Mouse (Mus musculus): ENCODE measurements at regions not wholly inside any gene's neighbourhood (a gene's known extent, or its start where the extent isn't known, plus 50 kb on each side); places are given as distances from the start of the nearest gene placed in this dataset.

DNA sequence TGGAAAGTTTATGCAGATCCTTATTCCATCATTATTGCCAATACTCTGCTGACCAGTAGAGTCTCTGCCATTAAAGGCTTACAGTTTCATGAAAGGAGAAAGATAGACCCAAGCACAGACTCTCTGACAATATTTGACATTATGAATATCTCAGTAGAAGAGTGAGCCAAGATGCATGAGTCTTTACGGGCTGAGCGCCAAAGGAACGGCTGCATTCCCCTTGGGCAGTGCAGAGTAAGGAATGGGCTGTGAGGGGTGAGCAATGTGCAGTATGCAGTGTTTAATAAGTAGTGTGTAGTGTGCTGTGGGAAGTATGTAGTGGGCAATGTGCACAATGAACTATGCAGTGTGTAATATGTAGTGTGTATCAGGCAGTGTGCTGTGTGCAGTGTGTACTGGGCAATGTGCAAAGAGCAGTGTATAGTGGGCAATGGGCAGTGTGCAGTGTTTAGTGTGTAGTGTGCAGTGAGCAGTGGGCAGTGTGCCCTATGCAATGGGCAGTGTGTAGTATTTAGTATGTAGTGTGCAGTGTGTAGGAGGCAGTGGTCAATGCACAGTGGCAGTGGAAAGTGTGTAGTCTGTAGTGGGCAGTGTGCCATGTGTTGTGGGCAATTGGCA, 671.8 kb downstream of the 5730522E02Rik start:
- no peak for DNase-seq (ENCODE audit: low spot score in 2 of 2)

DNA sequence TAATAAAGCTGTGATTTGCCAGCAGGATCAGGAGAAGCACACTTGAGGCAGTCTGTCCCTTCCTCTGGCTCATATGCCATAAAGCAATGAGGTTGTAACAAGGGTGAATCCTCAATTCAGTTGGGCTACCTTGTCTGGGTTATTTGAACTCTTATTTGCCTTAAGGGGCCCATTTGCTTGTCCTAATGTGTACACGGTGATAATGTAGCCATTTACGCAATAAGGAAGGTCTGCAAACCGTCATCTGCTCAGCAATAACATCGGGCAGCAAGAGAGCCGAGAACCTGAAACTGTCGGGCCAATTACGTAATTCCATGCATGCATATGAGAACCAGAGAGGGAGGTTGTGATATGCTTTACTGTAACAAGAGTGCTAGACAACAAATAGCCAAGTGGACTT, 674.5 kb downstream of the 5730522E02Rik start:
- no peak for DNase-seq (ENCODE audit: low spot score in 2 of 2)

DNA sequence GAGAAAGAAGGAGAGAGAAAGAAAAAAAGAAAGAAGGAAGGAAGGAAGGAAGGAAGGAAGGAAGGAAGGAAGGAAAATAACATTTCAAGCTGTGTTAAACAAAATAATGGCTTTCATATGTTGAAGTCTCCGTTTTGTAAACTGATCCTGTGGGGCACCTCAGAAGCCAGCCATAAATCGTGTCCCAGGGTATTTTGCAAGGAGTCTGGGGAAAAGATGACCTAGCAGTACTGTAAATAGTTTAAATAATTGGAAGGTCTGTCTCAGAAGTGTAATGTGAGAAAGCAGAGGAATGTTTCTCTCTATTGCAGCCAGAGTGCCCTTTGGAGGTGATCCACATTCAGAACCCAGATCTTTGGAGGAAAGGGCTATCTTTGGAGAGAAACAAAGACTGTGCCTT, 677.5 kb downstream of the 5730522E02Rik start:
- no peak for DNase-seq (ENCODE audit: low spot score in 2 of 2)

DNA sequence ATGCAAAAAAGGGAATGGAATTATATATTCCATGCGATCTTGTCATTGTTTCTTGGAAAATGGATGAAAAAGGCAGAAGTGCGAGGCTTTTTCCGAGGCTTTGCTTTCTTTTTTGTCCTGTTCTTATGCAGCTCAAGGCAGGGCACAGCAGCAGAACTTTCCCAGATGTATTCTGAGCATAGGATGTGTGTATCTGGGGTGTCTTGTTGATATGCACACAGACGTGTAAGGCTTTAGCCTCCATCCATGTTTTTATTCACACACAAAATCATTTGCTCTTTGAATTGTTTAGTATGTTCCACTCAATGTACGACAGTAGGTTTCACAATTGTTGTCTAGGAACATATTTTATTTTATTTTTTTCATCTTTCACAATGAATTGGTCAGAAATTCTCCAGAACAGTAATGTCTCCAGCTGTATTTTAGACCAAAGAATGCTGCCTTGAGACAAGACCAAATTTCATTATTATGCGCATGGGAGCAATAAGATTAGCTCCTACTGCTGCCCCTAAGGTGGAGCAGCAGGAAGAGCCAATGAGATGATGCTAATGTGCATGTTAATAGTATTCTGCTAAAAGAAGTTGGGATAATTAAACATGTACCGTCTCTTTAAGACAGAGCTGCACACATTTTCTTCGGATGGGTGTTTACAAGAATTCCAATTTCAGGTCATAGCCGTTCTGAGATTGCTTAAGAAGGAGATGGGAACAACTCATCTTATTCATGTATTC, 678.7 kb downstream of the 5730522E02Rik start:
- no peak for DNase-seq (ENCODE audit: low spot score in 2 of 2)

DNA sequence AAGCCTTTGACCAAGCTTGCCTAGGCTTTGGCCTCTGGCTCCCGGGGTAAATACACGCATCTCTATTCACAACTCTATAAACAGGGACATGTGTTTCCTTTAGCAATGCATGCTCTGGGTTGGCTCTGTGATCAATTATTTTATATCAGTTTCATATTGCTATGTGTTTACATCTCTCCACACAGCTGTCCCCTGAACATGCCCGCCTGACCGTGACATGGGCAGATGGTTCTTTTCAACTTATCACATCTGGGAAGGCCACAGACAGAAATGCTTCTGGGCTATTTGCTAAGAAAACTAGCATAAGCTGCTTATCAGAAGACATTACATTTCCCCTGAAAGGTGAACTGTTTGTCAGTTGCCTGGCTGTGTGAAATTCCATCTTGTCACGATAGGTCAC, 682.5 kb downstream of the 5730522E02Rik start:
- DNase-seq (ENCODE audit: low spot score in 2 of 2): no peak

DNA sequence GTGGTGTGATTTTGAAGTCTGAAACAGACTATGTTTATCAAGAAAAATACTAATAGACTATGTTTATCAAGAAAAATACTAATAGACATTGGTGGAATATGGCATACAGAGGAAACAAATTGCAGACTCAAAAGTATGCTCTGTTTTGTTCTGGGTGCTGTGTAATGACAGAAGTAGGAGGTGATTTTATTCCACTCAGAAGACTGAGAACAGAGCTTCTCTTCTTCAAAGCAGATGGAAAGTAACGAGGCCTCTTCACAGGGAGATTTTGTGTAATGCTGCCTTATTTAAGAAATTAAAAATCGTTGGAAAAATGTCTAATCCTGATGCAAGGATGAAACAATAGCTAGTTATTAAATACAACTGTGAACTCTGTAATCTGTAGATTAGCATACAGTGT, 691.7 kb downstream of the 5730522E02Rik start:
- no peak for DNase-seq (ENCODE audit: low spot score in 2 of 2)

DNA sequence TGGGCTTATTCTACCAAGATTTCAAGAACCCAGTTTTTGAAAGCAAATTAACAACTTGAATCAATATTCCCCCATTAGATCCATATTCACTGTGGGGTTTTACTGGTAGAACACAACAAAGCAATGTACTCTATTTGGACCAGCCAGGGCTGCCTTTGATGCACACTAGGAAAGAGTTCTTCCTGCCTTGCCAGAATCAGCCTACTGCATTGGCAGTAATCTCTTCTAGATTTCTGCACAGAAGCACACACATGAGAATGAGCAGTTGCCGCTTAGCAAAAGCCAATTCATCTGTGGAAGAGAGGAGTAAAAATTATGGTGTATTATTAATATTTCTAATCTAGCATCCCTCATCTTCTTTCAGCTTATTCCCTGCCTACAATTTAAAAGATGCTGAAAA, 692.4 kb downstream of the 5730522E02Rik start:
- DNase-seq (ENCODE audit: low spot score in 2 of 2): no peak

DNA sequence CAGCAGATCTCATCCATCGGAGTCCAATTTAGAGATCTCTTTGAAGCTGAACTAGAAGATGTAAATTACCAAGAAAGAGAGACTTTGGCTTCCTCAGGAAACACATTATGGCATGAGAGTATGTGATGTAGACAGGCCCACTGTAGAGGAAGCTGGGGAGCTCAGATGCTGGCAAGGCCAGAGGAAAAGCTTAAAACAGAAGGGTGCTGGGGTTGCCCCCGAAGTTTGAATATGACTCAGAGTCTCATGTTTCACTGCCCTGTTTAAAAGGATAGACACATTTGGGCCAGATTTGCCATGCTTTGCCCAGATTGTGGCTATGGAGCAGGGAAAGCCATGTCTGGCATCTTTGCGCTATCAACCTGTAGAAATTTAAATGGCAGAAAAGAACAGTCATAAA, 705.1 kb downstream of the 5730522E02Rik start:
- DNase-seq (ENCODE audit: low spot score in 2 of 2): no peak

DNA sequence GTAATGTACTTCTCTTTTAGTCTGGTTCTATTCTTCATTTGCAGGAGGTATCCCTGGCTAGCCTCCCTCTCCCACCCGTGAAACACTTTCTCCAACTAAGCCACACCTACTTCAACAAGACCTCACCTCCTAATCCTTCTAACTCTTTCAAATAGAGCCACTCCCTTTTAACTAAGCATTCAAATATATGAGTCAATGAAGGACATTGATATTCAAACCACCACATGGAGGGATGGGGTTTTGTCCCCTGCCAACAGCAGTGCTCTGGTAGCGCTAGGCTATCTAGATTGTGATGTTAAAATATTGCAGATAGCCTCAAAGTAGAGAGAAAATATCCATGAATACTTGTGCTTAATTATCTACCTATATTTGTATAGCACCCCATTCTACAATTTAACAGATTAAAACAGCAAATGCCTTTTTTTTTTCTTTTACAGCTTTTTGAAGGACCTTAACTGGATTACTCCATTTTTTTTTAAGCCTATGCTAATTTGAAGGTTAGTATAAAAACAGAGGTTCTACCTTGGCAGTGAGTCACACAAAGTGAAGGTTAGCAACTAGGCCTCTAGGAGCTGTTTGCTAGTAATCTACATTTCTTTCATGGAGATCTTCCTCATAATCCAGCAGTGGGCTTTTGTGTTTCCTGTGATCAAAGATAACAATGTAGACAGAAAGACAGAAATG, 736.7 kb downstream of the 5730522E02Rik start:
- DNase-seq (ENCODE audit: low spot score in 2 of 2): no peak

DNA sequence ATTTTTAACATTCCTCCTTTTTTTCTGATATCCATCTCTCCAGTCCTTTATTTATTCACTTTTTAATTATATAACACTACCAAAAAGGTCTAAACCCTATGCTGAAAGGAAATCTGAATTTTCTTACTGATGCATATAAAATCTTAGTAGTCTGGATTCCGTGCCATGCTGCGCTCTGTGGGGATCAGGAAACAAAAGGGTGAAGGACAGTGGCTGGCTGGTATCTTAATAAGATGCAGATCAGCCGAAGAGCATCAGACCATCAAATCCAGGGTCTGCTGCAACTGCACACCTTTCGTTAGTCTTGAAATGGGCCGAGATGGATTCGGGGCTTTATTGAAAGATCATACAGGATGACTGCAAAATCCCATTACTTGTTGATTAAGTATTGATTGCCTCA, 740.7 kb downstream of the 5730522E02Rik start:
- DNase-seq (ENCODE audit: low spot score in 2 of 2): no peak

DNA sequence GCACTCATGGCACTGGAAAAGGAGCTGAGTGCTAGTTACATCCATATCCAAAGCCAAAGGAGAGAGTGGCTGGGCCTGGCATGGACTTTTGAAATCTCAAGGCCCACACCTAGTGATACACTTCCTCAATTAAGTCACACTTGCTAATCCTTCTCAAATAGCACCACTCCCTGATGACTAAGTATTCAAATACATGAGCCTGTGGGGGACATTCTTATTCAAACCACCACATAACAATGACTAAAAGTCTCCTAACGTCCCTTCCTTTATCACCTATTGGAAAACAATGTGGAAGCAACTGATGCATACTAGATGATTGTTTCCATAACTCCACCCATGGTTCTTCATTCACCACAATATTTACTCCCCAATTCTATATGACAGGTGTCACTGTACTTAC, 773.4 kb downstream of the 5730522E02Rik start:
- no peak for DNase-seq (ENCODE audit: low spot score in 2 of 2)

DNA sequence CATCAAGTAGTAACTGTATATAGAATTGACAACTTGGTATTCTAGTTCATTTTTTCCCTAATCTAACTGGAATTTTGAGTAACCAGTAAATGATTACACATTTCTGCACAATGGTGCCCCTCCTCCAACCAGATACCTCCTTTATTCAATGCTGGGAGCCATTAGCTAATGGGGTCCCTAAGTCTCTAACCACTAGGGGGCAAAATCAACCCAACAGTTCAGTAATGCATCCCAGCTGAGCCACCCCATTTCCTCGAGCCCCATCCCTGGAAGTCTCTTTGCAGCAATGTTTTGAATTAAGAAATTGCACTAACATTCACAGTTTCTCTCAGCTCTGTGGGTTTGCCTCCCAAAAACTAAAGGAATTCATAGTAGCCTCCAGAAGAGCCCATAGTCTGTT, 774.9 kb downstream of the 5730522E02Rik start:
- DNase-seq (ENCODE audit: low spot score in 2 of 2): no peak

DNA sequence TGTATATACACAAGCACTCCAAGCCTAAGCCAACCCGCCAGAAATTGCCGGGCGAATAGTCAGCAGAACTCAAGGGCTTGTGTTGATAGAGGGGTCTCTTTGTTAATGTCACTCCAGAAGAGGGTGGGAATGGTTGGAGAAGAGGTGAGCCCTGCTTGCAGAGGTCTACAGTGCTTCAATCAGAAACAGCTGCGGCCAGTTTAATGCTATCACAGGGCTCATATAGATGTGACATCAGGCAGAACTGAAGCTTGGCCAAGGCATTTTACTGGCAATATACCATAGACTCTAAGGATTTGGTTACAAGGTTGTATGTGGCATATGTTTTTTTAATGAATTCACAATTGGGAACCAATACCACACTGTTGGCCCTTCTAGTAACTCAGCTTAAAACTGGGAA, 787.4 kb downstream of the 5730522E02Rik start:
- no peak for DNase-seq (ENCODE audit: low spot score in 2 of 2)

DNA sequence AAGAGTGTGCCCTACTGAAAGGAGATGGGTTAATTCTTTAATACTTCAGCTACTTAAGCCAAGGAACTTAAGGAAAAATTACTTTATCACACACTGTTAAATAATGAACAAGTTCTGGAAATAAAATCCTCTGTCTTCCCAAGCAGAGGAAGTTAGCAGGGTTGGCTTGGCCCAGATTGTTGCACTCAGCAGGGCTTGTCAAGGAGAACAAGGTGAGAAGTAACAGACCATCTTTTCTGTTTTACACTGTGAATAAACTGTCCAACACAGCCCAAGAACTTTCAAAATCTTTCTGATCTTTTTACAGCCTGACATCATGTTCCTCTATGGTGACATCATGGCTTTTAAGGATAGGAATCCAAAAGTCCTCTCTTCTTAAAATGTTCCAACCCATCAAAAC, 789.1 kb downstream of the 5730522E02Rik start:
- DNase-seq (ENCODE audit: low spot score in 2 of 2): no peak

DNA sequence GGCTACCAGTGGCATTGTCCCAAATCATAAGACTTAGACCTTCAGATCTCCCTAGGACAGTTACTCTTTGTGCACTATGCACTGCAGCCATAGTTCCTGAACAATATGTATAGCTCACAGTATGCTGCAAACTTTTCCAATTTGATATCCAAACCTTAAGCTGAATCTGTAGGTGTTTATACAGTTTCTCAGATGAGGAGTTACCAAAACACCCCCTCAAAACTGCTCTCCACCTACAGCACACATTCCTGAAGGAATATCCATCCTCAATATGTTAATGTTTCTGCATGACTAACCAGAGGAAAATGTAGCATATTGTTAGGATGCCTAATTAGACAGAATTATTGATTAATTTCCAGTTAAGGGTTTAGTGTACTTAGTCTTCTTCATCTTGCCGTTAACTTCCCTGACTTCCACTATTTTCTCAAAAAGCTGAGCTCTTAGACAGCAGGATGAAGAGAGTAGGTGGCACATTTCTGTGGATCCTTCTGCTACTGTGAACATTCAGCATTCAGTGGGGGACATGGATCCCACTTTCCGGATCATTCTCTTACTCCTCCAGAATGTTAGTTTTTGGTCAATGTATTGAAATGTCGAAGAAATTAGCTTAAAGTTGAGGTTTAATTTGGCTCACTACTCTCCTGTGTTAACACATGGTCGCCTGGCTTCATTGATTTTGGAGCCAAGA, 800.0 kb downstream of the 5730522E02Rik start:
- no peak for DNase-seq (ENCODE audit: low spot score in 2 of 2)

DNA sequence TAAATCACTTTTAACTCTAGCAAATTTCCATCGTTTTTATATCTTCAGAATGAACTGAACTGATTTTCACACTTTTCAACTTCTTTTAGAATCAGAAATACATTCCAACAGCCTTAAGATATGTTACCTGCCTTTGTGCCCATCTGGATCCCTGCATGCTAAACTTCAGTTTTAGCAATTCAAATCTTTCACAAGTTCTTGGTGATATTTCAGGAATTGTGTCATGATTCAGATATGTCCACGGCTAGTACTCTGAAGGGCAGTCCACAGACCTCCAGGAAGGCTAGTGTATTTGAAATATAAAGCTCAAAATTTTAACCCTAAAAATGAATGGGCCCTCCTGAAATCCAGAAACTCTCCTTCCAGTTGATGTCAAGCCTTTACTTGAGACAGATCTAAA, 818.9 kb downstream of the 5730522E02Rik start:
- DNase-seq (ENCODE audit: low spot score in 2 of 2): no peak

DNA sequence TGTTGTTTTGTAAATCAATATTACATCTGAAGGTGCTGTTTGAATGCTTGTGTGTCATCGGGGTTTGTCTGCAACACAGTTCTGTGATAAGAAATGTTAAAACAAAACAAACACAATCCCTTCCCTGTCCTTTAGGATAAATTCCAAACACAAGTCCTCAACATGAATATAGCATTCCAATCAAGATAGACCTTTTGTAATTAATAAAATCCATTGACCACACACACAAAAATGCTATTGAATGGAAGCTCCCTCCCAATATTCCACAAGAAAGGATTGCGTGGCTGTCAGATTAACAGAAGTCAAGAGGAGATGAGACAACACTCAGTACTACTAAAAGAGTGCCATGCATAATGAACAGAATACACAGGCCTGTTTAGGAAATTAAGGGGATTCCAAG, 843.5 kb downstream of the 5730522E02Rik start:
- no peak for DNase-seq (ENCODE audit: low spot score in 2 of 2)

DNA sequence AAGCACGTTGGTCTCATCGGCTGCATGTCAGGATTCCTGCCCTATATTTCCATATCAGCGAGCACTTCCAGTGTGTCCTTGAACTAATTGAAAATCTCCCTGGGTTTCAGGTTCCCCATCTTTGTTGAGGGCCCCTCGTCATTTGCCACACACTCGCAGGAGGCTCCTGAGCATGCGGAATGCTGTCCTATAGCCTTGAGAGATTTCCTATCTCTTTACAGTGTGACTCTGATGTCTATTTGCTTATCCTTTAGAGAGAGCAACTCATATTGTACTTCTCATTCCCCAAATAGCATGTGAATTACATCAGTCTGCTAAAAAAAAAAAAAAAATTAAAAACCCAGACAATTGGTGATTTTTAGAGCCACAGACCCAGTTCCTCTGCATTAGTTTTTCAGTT, 845.1 kb downstream of the 5730522E02Rik start:
- no peak for DNase-seq (ENCODE audit: low spot score in 2 of 2)

DNA sequence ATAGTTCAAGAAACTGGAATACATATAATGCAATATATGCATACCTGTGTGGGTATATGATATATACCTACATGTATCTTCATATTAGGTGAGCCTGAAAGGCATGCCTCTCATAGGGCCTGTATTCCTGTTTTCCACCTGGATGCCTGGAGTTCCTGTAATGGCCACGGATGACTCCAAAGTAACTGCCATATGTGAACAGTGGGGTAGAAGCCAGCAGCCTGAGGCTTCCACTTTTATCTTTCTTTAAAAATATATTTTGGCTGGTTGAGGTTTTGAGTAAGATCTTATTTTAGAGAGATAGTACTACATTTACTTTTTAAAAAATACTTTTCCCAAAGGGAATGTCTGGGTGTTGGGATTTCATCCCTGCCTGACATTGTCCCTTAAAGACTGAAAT, 850.8 kb downstream of the 5730522E02Rik start:
- DNase-seq (ENCODE audit: low spot score in 2 of 2): no peak

DNA sequence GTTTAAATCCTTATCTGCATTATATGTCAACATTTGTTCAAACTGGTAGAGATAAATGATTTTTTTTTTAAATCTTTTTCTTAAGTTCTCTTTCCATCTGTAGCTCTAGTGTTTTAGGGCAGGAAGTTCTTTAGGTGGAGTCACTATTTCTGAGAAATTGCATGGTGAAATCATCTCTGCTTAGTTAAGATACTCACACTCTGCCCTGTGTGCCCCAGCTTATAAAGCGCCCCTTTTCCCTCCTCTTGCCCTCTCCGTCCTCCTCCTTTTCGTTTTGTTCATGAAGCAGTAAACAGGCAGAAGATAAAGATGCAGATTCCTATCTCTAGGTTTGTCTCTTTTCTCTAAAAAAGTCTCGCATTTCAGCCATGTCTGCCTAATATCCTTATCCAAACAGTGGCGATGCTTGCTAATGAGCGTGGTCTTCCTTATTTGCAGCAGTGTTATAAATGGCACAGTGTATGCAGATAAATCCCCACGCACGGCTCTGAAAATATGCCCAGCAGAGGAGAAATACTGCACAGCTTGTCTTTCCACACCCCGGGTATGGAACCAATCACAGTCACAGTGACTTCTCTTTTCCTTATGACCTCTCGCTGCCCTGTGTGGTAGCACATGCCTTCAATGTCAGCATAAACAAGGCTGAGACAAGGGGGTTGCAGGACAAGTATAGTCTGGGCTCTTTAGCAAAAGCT, 852.7 kb downstream of the 5730522E02Rik start:
- no peak for DNase-seq (ENCODE audit: low spot score in 2 of 2)

DNA sequence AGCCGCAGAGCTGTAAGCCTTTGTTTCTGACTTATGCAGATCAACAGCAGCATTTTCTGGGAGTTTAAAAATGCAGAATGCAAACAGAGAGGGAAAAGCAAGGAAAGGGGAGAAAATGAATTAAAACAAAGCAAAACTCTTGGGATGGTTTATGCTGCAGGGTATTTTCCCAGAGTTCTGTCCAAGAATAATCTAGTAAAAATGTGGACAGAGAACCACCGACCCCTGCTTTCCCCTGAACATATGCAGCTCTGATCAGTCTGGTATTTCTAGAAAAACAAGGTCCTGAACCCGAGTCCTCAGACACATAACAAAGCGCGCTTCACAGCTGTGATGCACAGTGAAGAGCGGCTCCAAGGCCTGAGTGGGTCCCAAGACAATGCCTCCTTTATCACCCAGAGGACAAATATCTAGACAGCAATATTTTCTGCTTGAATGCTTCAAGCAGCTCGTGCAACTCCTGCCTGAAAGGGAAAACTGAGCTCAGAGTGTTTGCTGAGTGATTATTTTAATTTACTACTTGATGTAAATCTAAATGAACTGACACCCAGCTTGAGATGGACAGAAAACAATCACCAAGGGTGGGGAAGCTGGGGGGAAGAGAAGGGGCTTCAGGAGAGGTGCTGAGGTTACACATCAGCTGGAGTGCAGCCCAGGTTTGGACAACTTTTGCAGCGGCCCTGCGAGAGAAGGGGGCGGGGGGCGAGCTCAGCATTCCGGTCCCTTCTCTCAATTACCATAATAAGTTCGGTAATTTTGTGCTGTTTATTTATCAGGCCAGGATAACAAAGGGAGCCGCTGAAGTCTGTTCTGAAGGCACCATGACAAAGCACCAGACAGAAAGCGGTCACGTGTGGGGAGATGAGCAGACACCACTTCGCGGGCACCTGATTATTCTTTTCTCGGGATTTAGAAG, 853.6 kb downstream of the 5730522E02Rik start:
- DNase-seq (ENCODE audit: low spot score in 2 of 2): no peak

Measured in heart, adult 9 months (tissue).